Mouse (Mus musculus) brown adipose tissue, adult 24 weeks (tissue): ENCODE results near the gene Ezh1. TPM values are rescaled to one million over a fixed set of nuclear protein-coding genes. Genes with fewer than 3 reads are reported as not detected.

Source experiments
- H3K27ac ChIP-seq: fragments of 200-500 bp; replicated peaks from 2 replicates; pipeline ENCODE4 v1.5.1; 2012; ENCODE audit warnings: low read depth, mild to moderate bottlenecking, low read length
- H3K4me1 ChIP-seq: fragments of 200-500 bp; 2 replicates; pipeline ENCODE4 v1.6.1; 2012; ENCODE audit warnings: low read length, mixed read lengths; ENCODE audit not compliant: control insufficient read depth, insufficient read depth, insufficient read length
- H3K4me3 ChIP-seq: fragments of 200-500 bp; 2 replicates; pipeline ENCODE4 v1.5.1; 2012; ENCODE audit warnings: low read depth, mild to moderate bottlenecking, low read length, moderate library complexity; ENCODE audit not compliant: insufficient read depth
- polyA plus RNA-seq: library from polyadenylated mRNA; stranded (reverse); fragments of >200 nt; gene quantifications from 2 replicates; pipeline ENCODE4 v1.2.4, GENCODE M21; 2012; ENCODE audit not compliant: missing spikeins, insufficient read depth, insufficient read length

Gene Ezh1
- polyA plus RNA-seq, 1 experiment, result 20.7 TPM

DNA sequence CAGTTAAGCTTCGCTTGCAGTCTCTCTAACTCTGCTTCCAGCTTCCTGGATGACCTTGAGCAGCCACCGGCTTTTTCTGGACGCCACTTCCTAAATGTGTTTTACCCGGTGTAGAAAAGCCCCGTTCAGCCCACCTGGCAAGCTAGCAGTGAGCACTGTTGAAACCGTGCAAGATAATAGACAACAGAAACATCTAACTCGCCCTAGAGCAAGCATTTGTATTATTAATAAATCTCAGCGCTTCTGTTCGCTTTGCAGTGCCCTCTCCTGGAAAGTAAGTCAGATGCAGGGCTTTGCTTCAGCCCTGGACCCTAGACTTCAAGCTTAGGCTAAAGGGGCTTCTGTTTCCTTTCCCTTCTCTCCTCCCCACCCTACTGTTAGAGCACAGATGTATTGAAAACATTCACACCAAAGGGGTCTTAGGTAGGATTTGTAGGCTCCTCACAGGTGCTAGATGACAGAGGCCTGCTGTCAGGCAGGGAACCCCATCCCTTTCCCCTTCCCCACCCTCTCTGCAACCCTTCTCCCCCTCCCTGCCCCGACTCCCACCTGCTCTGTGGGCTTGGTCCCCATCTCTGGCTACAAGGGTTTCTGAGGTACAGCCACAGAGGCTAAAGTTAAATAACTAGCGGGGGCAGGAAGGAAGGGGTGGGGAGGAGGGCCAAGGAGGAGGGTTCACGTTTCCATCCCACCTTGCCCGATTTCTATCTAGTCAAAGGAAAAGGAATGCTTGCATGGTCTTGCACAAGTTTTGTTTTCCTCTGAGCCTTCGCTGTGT is 51.2 kb downstream of the Ezh1 start, which contains the start of gene Ccr10:
Gene Ccr10 (minus strand): TSS at position 593 of the 778 bp plus-strand sequence.
- peaks cover 8% of the 10 kb centered on the region for H3K4me1 ChIP-seq
- H3K4me3 ChIP-seq, result peak within 1 kb of the TSS; percentile 63
- H3K27ac ChIP-seq, result peak within 1 kb of the TSS; percentile 80

- Histone ChIP-seq H3K27ac (peak overlapping the region; percentile 80), H3K4me1 (peaks cover 8% of the 10 kb centered on the region), H3K4me3 (peak overlapping the region; percentile 63)
Observed at GRCm38 (mm10) chr11:101174389-101174745, 51.9 kb downstream of the Ezh1 start.

GRCm38 (mm10) chr11:101173631-101174388 is 52.5 kb downstream of the Ezh1 start:
- peak overlapping the region; percentile 63 for H3K4me3 ChIP-seq
- peak overlapping the region; percentile 80 for H3K27ac ChIP-seq
- peaks cover 8% of the 10 kb centered on the region for H3K4me1 ChIP-seq

- Histone ChIP-seq H3K27ac (peak overlapping the region; percentile 61), H3K4me1 (peaks cover 11% of the 10 kb centered on the region), H3K4me3 (peak overlapping the region; percentile 24)
Observed at GRCm38 (mm10) chr11:101173112-101173511, 53.2 kb downstream of the Ezh1 start.

GRCm38 (mm10) chr11:101172434-101172815 is 53.8 kb downstream of the Ezh1 start:
- peak overlapping the region; percentile 72 for H3K4me3 ChIP-seq
- H3K27ac ChIP-seq, result peak overlapping the region; percentile 74
- peaks cover 11% of the 10 kb centered on the region for H3K4me1 ChIP-seq

- Histone ChIP-seq H3K27ac (peak overlapping the region; percentile 74), H3K4me3 (peak overlapping the region; percentile 72), H3K4me1 (peaks cover 11% of the 10 kb centered on the region)
Observed at GRCm38 (mm10) chr11:101171721-101172433, 54.4 kb downstream of the Ezh1 start.

GRCm38 (mm10) chr11:101170811-101171610 is 55.3 kb downstream of the Ezh1 start, which contains the start of gene Plekhh3:
TSS of gene Plekhh3 (minus strand) at chr11:101171351.
- peak within 1 kb of the TSS; percentile 81 for H3K27ac ChIP-seq
- H3K4me1 ChIP-seq, result peaks cover 11% of the 10 kb centered on the region
- H3K4me3 ChIP-seq, result peak within 1 kb of the TSS; percentile 82

DNA sequence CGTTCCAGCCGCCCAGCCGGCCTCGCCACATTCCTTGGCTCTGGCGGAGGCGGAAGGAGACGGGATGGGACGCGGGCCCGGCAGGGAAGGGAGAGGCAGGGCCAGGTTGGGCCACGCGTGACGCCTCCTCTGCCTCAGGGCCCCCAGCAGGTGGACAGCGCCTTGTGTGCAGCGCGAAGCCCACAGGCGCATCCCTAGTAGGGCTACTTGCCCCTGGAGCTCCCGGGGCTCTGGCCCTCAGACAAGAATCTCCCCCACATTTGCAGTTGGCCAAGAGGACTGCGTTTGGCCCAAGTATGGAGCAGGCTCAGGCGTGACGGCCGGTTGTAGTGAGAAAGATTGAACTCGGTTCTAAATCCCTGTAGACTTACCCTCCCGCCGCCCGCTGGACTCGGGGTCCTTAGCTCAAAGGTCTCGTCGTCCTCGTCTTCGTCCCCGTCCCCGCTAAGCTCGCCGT is 55.9 kb downstream of the Ezh1 start, which contains the start of gene Cntnap1:
Gene Cntnap1 (plus strand): TSS at position 170 of the 457 bp plus-strand sequence.
- Histone ChIP-seq H3K4me3 (peak within 1 kb of the TSS; percentile 82), H3K4me1 (peaks cover 11% of the 10 kb centered on the region), H3K27ac (peak within 1 kb of the TSS; percentile 81)

DNA sequence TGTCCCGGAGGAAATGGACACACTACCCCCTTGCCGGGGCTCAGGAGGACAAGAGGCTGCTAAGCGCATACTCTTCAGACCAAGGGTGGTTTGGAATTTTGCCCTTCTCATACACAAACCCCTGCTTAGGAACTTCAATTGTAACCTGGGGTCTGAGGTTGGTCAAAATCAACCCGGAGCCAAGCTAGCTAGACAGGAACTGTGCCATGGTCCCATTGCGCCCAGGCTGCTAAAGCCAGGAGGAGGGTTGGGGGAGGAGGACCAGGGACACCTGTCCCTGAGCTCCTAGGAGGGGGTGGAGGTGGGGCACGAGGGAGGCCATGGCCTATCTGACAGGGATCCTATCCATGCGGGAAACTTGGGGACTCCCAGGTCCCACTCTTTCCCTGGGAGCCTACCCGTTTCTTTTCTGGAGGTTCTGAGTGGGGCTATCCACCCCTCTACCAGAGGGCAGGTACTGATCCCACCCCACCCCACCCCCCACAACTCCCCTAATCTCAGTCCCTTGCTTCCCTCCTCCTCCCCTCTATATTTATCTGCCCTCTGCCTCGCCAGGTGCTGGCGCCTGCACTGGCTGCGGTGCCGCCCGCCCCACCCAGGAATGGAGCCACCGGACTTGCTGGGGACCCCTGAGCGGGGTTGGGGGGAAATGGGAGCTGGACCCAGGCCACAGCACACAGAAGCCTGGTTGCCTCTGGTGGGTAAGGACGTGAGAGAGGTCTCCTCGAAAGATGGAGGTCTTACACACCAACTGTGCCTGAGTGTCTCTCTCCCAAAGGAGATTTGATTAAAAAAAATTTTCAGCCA is 56.8 kb downstream of the Ezh1 start:
- Histone ChIP-seq H3K27ac (peak overlapping the region; percentile 81), H3K4me3 (peak overlapping the region; percentile 82), H3K4me1 (peaks cover 11% of the 10 kb centered on the region)

DNA sequence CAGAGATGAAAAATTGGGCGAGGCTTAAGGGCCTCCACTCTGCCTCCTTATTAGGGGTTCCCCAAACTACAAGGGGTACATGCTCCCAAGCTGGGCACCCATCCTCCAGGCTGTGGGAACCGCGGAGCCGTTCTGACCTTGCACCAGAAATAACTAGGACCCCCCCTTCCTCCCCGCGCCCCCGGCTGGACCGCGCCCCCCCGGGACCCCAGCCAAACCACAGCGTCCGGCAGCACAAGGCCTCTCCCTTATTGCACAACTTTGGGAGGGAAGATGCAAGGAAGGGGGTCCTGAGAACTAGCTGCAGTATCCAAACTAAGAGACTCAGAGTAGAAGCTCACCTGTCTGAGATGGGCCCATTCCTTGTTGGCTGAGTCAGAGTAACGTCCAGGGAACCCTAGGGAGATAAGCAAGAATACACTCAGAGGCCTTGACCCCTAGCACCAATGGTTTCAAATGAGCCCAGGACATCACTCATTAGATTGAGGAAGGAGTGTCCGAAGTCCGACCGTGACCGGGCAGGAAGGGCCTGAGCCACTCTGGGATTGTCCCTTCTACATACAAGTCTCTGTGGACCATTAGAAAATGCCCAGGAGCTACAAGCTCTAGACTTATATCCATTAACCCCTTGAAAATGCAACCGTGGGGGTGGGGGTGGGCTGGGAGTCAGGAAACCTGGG is 57.8 kb downstream of the Ezh1 start:
- H3K4me3 ChIP-seq, result peak overlapping the region; percentile 82
- H3K4me1 ChIP-seq, result peaks cover 9% of the 10 kb centered on the region
- H3K27ac ChIP-seq, result 0 out of 2 replicates have a peak overlapping the region, but pooled peaks have one; percentile 8

GRCm38 (mm10) chr11:101167963-101168300 is 58.3 kb downstream of the Ezh1 start:
- H3K27ac ChIP-seq, result no peak overlapping the region
- H3K4me1 ChIP-seq, result peaks cover 8% of the 10 kb centered on the region
- H3K4me3 ChIP-seq, result no peak overlapping the region

- Histone ChIP-seq H3K27ac (no peak overlapping the region), H3K4me1 (peaks cover 6% of the 10 kb centered on the region), H3K4me3 (no peak overlapping the region)
Observed at GRCm38 (mm10) chr11:101167211-101167962, 58.9 kb downstream of the Ezh1 start.

DNA sequence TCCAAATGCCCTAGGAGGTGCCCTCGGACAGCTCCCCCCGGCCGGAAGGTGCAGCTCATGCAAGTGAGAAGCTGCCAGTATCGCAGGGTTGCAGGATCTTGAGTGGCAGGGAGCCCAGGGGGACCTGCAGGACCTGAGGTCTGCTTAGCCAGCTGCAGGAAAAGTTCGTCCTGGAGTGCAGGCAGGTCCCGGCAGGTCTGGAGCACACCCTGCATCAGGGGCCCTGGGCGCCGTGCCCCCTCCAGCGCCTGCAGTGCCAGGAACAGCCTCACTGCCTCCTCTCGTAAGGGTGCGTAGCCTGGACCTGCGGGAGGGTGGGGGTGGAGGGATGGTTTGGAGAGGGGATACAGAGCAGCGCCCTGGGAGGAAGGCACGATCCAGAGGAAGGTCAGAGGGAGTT is 59.9 kb downstream of the Ezh1 start:
- Histone ChIP-seq H3K27ac (no peak overlapping the region), H3K4me1 (peaks cover 13% of the 10 kb centered on the region), H3K4me3 (no peak overlapping the region)
